Mouse (Mus musculus): ENCODE results near the gene Wnk2. TPM values are rescaled to one million over a fixed set of nuclear protein-coding genes. Genes with fewer than 3 reads are reported as not detected.

Wnk2 gene
- polyA plus RNA-seq, 1 experiment = not detected

GRCm38 (mm10) chr13:49131342-49131855, 16.4 kb downstream of the Wnk2 start:
- Histone ChIP-seq H3K4me2 (ENCODE audit: low read depth) (no peak overlapping the region), H3K27me3 (ENCODE audit: control insufficient read depth, insufficient read depth, insufficient read length) (peaks cover 72% of the 10 kb centered on the region), H3K4me3 (no peak overlapping the region), H3K36me3 (ENCODE audit: control insufficient read depth, insufficient read depth) (no peaks in the 10 kb centered on the region), H3ac (ENCODE audit: control insufficient read depth, insufficient read length) (no peak overlapping the region), H3K79me2 (ENCODE audit: control insufficient read depth, insufficient read depth) (no peaks in the 10 kb centered on the region)
- TF ChIP-seq MYOG (IDR thresholded peaks at IDR 0.05; ENCODE audit: control insufficient read depth in 1 of 3, insufficient read depth in 1 of 3, insufficient read length in 2 of 3, low read depth in 2 of 3) = no peak
- TF ChIP-seq TCF3 (IDR thresholded peaks at IDR 0.05; ENCODE audit: insufficient read length, low read depth) = no peak
- TF ChIP-seq MYOD1 (IDR thresholded peaks at IDR 0.05; ENCODE audit: control insufficient read depth in 1 of 3, insufficient read length in 2 of 3, low read depth in 2 of 3) = no peak
- TF ChIP-seq POLR2AphosphoS2 (IDR thresholded peaks at IDR 0.05; ENCODE audit: insufficient read length, low read depth) = no peak
- no peak for TF ChIP-seq SRF (IDR thresholded peaks at IDR 0.05; ENCODE audit: control insufficient read depth, insufficient read length, low read depth)
- TF ChIP-seq USF1 (IDR thresholded peaks at IDR 0.05; ENCODE audit: low read depth) = no peak
- TF ChIP-seq TCF12 (IDR thresholded peaks at IDR 0.05; ENCODE audit: insufficient read depth, poor library complexity, severe bottlenecking) = no peak
- no peak for TF ChIP-seq MAX (IDR thresholded peaks at IDR 0.05; ENCODE audit: low read depth)
- no peak for TF ChIP-seq POLR2A (IDR thresholded peaks at IDR 0.05; ENCODE audit: insufficient read length, low read depth)
- TF ChIP-seq CEBPB (IDR thresholded peaks at IDR 0.05; ENCODE audit: insufficient read depth, poor library complexity, severe bottlenecking) = no peak
- no peak for TF ChIP-seq E2F4 (IDR thresholded peaks at IDR 0.05; ENCODE audit: insufficient read depth)
- TF ChIP-seq REST (IDR thresholded peaks at IDR 0.05; ENCODE audit: insufficient read depth, insufficient read length) = no peak

GRCm38 (mm10) chr13:49129845-49130244, 18.0 kb downstream of the Wnk2 start:
- H3K36me3 ChIP-seq (ENCODE audit: control insufficient read depth, insufficient read depth) = no peaks in the 10 kb centered on the region
- peaks cover 66% of the 10 kb centered on the region for H3K27me3 ChIP-seq (ENCODE audit: control insufficient read depth, insufficient read depth, insufficient read length)
- H3K4me2 ChIP-seq (ENCODE audit: low read depth) = no peak overlapping the region
- H3K79me2 ChIP-seq (ENCODE audit: control insufficient read depth, insufficient read depth) = no peaks in the 10 kb centered on the region
- H3ac ChIP-seq (ENCODE audit: control insufficient read depth, insufficient read length) = no peak overlapping the region
- TF ChIP-seq USF1 (IDR thresholded peaks at IDR 0.05; ENCODE audit: low read depth) = no peak
- TF ChIP-seq MYOG (IDR thresholded peaks at IDR 0.05; ENCODE audit: control insufficient read depth in 1 of 3, insufficient read depth in 1 of 3, insufficient read length in 2 of 3, low read depth in 2 of 3) = no peak
- no peak for TF ChIP-seq POLR2A (IDR thresholded peaks at IDR 0.05; ENCODE audit: insufficient read length, low read depth)
- no peak for TF ChIP-seq TCF12 (IDR thresholded peaks at IDR 0.05; ENCODE audit: insufficient read depth, poor library complexity, severe bottlenecking)
- no peak for TF ChIP-seq MYOD1 (IDR thresholded peaks at IDR 0.05; ENCODE audit: control insufficient read depth in 1 of 3, insufficient read length in 2 of 3, low read depth in 2 of 3)
- no peak for TF ChIP-seq REST (IDR thresholded peaks at IDR 0.05; ENCODE audit: insufficient read depth, insufficient read length)
- no peak for TF ChIP-seq SRF (IDR thresholded peaks at IDR 0.05; ENCODE audit: control insufficient read depth, insufficient read length, low read depth)
- TF ChIP-seq CEBPB (IDR thresholded peaks at IDR 0.05; ENCODE audit: insufficient read depth, poor library complexity, severe bottlenecking) = no peak
- no peak for TF ChIP-seq POLR2AphosphoS2 (IDR thresholded peaks at IDR 0.05; ENCODE audit: insufficient read length, low read depth)
- TF ChIP-seq MAX (IDR thresholded peaks at IDR 0.05; ENCODE audit: low read depth) = no peak
- TF ChIP-seq E2F4 (IDR thresholded peaks at IDR 0.05; ENCODE audit: insufficient read depth) = no peak
- TF ChIP-seq TCF3 (IDR thresholded peaks at IDR 0.05; ENCODE audit: insufficient read length, low read depth) = no peak
- no peak overlapping the region for H3K4me3 ChIP-seq

- Histone ChIP-seq H3K79me2 (ENCODE audit: control insufficient read depth, insufficient read depth) (no peaks in the 10 kb centered on the region), H3K27me3 (ENCODE audit: control insufficient read depth, insufficient read depth, insufficient read length) (peaks cover 69% of the 10 kb centered on the region), H3K4me3 (no peak overlapping the region), H3K4me2 (ENCODE audit: low read depth) (no peak overlapping the region), H3ac (ENCODE audit: control insufficient read depth, insufficient read length) (no peak overlapping the region), H3K36me3 (ENCODE audit: control insufficient read depth, insufficient read depth) (no peaks in the 10 kb centered on the region)
- TF ChIP-seq MAX (IDR thresholded peaks at IDR 0.05; ENCODE audit: low read depth) = no peak
Observed at GRCm38 (mm10) chr13:49129154-49129553, 18.7 kb downstream of the Wnk2 start.

- Histone ChIP-seq H3K4me2 (ENCODE audit: low read depth) (no peak overlapping the region), H3K79me2 (ENCODE audit: control insufficient read depth, insufficient read depth) (no peaks in the 10 kb centered on the region), H3K4me3 (no peak overlapping the region), H3ac (ENCODE audit: control insufficient read depth, insufficient read length) (no peak overlapping the region), H3K36me3 (ENCODE audit: control insufficient read depth, insufficient read depth) (no peaks in the 10 kb centered on the region), H3K27me3 (ENCODE audit: control insufficient read depth, insufficient read depth, insufficient read length) (peaks cover 67% of the 10 kb centered on the region)
- TF ChIP-seq USF1 (IDR thresholded peaks at IDR 0.05; ENCODE audit: low read depth) = no peak
- TF ChIP-seq TCF3 (IDR thresholded peaks at IDR 0.05; ENCODE audit: insufficient read length, low read depth) = no peak
- no peak for TF ChIP-seq MYOG (IDR thresholded peaks at IDR 0.05; ENCODE audit: control insufficient read depth in 1 of 3, insufficient read depth in 1 of 3, insufficient read length in 2 of 3, low read depth in 2 of 3)
- TF ChIP-seq REST (IDR thresholded peaks at IDR 0.05; ENCODE audit: insufficient read depth, insufficient read length) = no peak
- TF ChIP-seq MYOD1 (IDR thresholded peaks at IDR 0.05; ENCODE audit: control insufficient read depth in 1 of 3, insufficient read length in 2 of 3, low read depth in 2 of 3) = no peak
- TF ChIP-seq POLR2AphosphoS2 (IDR thresholded peaks at IDR 0.05; ENCODE audit: insufficient read length, low read depth) = no peak
- TF ChIP-seq MAX (IDR thresholded peaks at IDR 0.05; ENCODE audit: low read depth) = no peak
- no peak for TF ChIP-seq CEBPB (IDR thresholded peaks at IDR 0.05; ENCODE audit: insufficient read depth, poor library complexity, severe bottlenecking)
- TF ChIP-seq SRF (IDR thresholded peaks at IDR 0.05; ENCODE audit: control insufficient read depth, insufficient read length, low read depth) = no peak
Observed at GRCm38 (mm10) chr13:49127844-49128631, 19.8 kb downstream of the Wnk2 start.

GRCm38 (mm10) chr13:49122106-49122505, 25.7 kb downstream of the Wnk2 start:
- Histone ChIP-seq H3K36me3 (ENCODE audit: control insufficient read depth, insufficient read depth) (no peaks in the 10 kb centered on the region), H3K27me3 (ENCODE audit: control insufficient read depth, insufficient read depth, insufficient read length) (peaks cover 43% of the 10 kb centered on the region), H3K79me2 (ENCODE audit: control insufficient read depth, insufficient read depth) (no peaks in the 10 kb centered on the region), H3K4me2 (ENCODE audit: low read depth) (no peak overlapping the region), H3K4me3 (no peak overlapping the region), H3ac (ENCODE audit: control insufficient read depth, insufficient read length) (no peak overlapping the region)
- TF ChIP-seq TCF12 (IDR thresholded peaks at IDR 0.05; ENCODE audit: insufficient read depth, poor library complexity, severe bottlenecking) (no peak), CEBPB (IDR thresholded peaks at IDR 0.05; ENCODE audit: insufficient read depth, poor library complexity, severe bottlenecking) (no peak), POLR2AphosphoS2 (IDR thresholded peaks at IDR 0.05; ENCODE audit: insufficient read length, low read depth) (no peak), E2F4 (IDR thresholded peaks at IDR 0.05; ENCODE audit: insufficient read depth) (no peak), REST (IDR thresholded peaks at IDR 0.05; ENCODE audit: insufficient read depth, insufficient read length) (no peak), MYOD1 (IDR thresholded peaks at IDR 0.05; ENCODE audit: control insufficient read depth in 1 of 3, insufficient read length in 2 of 3, low read depth in 2 of 3) (no peak), USF1 (IDR thresholded peaks at IDR 0.05; ENCODE audit: low read depth) (no peak), TCF3 (IDR thresholded peaks at IDR 0.05; ENCODE audit: insufficient read length, low read depth) (no peak), MAX (IDR thresholded peaks at IDR 0.05; ENCODE audit: low read depth) (no peak), MYOG (IDR thresholded peaks at IDR 0.05; ENCODE audit: control insufficient read depth in 1 of 3, insufficient read depth in 1 of 3, insufficient read length in 2 of 3, low read depth in 2 of 3) (no peak), SRF (IDR thresholded peaks at IDR 0.05; ENCODE audit: control insufficient read depth, insufficient read length, low read depth) (no peak), POLR2A (IDR thresholded peaks at IDR 0.05; ENCODE audit: insufficient read length, low read depth) (no peak)
